Mouse (Mus musculus) adipocyte (in vitro differentiated cells): Measurements from ENCODE around the gene Fscn1.

Experiments used
- DNase-seq: peaks from one replicate; pipeline ENCODE4 v3.0.0-alpha.2; 2016; ENCODE audit warnings: low spot score

Fscn1 gene

GRCm38 (mm10) chr5:142959576-142960556 is at the start of gene Fscn1:
Fscn1 (plus strand) TSS chr5:142960343.
- peak; percentile 89 for DNase-seq

DNA sequence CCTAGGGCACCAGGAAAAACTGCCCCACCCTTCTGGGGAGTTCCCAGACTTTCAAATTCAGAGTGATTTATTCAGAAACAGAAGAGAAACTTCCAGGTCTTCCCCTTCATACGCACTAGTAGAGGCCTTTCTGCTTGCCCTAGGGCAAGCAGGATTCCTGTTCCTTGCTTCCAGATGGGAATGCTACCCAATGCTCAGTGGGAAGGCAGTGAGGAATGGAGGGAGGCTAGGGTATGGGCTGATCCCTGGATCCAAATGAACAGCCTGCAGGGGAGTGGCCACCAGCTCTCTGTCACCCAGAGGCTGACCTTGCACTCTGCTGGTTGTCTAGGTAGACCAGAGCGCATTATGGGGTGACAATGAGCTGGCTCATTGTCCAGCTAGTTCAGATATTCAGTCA is 48.5 kb upstream of the Fscn1 start:
- DNase-seq: no peak

GRCm38 (mm10) chr5:142912320-142912719 is 47.8 kb upstream of the Fscn1 start:
- DNase-seq: no peak

DNA sequence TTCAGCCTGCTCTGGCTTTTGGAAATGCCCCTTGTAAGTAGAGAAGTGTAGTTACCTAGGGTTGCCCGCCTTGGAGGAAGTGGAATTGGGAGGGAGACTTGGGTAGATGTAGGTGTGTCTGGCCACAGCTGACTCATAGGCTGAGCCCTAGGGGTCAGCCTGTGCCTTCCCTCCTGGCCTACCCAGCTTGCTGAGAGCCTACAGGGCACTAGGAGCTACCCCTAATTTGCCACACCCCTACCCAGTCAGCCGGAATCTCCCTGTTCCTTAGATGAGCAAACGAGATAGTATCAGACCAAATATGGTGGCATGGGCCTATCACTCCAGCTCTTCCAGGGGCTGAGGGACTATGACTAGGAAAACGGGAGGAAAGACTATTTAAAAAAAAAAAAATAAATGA is 47.4 kb upstream of the Fscn1 start:
- no peak for DNase-seq

DNA sequence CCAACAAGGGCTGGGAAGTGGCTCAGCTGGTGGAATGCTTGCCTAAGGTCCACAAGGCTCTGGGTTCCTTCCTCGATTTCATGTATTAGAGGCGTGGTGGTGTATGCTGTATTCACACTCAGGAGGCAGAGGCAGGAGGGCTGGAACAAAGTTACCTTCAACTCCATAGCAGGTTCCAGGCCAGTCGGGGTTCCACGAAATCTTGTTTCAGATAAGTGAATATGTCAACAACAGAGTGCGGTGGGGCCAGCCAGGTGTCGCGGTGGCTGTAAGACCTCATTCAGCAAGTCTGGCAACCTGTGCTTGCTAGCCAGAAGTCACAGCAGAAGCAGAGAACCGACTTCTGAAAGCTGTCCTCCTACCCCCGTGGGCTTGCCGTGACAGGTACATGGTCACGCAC is 44.9 kb upstream of the Fscn1 start:
- DNase-seq: no peak

DNA sequence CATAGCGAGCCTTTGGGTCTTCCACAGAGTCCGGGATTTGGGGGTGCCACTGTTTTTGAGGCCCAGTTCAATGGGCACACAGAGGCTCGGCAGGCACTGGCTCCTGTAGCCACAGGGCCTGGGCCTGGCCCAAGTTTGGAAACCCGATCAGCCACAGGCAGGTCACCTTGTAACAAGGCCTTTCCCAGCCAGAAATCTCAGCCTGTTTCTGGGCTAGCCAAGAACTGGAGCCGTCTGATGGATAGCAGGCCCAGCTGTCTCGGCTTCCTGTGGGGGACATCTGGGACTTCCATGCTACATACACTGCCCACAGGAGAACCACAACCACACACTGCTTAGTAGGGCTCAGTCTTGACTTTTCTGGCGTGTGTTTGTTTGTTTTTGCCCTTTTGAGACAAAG is 43.5 kb upstream of the Fscn1 start:
- DNase-seq: no peak

DNA sequence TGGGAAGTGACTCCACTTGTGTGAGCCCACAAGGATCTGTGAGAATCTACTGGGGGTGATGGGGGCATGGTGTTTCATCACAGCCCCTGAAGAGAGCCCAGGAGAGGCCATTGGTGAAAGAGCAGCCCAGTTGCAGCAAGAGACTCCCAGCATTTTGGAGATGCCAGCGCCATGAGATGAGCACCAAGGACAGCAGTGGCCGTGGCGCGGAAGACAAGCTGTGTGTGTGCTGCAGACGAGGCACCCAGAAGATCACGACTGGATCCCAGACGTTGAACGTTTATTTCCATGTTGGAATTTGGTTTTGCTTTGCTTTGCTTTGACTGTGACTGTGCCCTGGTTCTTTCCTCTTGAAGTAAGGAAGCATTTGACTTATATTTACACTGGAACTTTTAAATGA is 42.7 kb upstream of the Fscn1 start:
- DNase-seq: no peak

GRCm38 (mm10) chr5:142920311-142921073 is 39.7 kb upstream of the Fscn1 start:
- peak; percentile 97 for DNase-seq

DNA sequence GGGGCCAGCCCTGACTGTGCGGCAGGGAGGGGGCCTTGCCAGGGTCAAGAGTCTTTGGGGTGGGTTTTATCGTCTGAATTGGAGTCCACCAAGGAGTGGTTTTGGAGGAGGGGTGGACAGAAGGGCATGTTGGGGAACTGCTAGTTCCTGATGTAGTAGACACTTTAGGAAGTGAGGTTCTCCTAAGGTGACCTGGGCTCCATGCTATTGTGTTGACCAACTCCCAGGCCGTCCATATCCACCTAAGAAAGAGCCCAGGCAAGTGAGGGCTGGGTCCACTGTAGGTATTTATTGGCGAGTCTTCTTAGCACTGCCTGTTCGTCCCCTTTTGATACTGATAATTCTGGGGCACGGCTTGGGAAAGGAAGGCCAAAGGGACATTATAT is 39.1 kb upstream of the Fscn1 start:
- no peak for DNase-seq

GRCm38 (mm10) chr5:142922251-142922650 is 37.9 kb upstream of the Fscn1 start:
- no peak for DNase-seq

DNA sequence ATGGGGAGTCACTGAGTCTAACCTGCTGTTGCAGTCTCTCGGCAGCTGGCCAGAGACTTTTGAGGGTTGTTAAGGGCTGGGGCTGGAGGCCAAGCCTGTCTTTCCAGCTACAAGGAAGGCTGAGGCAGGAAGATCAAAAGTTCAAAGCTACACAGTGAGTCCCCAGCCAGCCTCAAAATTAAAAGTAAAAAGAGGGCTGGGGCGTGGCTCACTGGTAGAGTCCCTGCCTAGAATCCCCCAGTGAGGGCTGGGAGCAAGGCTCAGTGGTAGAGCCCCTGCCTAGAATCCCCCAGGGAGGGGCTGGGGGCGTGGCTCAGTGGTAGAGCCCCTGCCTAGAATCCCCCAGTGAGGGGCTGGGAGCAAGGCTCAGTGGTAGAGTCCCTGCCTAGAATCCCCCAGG is 36.4 kb upstream of the Fscn1 start:
- no peak for DNase-seq

DNA sequence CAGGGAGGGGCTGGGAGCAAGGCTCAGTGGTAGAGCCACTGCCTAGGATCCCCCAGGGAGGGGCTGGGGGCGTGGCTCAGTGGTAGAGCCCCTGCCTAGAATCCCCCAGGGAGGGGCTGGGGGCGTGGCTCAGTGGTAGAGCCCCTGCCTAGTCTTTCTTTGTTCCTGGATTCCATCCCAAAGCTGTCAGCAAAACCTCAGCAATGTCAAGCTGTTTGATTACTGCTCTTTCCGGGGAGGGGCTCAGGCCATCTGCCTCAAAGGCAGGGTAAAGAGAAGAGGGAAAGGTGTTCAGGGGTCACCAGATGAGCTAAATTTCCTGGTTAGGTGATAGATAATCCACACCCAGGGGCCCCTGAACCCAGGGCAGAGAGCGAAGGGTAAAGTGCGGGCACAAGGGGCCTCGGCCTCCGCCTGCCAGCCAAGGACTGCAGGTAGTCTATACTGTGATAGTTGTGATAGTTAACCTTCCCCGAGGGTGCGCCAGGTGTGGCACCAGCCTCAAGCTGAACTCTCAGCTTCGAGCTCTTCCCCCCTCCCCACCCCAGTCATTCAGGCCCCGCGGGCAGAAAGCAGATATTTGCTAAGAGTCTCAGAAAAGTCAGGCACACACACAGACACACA is 35.7 kb upstream of the Fscn1 start:
- DNase-seq: no peak

DNA sequence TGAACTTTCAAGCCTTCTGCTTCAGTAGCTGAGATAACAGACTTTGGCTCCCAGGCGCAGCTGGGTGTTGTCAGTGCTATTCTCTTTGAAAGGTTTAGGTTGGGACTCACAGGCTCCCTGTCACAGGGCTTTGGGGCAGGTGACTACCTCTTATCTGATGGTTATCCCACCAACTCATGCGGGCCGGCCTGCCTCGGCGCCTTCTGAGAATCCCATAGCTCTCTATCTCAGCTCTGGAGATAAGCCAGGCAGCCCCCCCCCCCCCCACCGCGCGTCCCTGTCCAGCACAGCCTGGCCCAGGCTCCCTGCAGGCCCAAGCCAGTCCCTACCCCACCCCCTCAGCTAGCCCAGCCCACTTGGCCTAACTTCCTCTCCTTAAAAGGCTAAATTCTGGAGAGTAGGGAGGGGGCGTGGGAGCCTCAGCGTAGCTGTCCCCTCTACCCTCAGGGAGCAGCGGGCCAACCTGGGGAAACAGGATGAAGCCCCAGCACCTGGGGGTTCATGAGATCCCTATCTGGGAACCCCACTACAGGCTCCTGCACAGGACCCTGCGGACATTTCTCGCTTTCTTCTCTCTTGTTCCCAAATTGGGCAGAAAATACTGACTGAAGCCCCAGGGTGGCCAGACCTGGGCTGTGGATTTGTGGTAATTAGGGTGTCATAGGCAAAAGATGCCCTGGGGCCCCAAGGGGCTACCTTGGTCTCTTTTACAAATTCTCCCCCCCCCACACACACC is 33.8 kb upstream of the Fscn1 start:
- DNase-seq: no peak

DNA sequence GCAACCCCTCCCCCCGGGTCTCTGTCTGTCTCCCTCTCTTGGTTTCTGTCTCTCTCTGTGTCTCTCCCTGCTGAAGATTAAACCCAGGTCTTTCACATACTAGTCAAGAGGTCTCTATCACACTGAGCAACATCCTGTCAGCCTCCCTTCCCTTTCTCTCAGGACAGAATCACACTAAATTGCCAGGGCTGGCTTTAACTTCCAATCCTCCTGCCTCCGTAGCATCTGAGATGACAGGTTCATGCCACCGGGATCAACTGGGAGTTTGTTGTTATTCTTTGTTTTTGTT is 33.3 kb upstream of the Fscn1 start:
- DNase-seq: no peak

DNA sequence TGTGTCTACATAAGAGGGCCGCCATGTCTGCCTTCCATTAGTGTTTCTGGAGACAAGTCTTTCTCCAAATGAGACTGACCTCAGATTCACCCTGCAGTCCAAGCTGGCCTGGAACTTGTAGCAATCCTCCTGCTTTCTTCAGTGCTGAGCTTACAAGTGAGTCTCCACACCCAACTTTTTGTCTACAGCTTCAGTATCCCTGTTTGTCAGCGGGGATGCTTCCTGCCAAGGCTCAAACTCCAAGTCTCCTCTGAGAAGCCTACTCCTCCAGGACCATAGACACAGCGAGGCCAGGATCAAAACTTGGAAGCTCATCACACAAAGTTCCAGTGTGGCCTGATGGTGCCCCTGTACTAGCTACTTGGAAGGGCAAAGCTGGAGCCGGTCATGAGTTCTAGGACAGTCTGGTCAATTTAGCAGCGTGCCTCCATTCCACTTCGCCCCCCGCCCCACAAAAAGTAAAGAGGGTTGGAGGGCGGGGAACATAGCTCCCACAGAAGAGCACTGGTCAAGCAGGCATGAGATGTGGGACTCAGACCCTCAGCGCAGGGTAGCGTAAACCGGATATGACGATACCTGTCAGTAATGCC is 32.7 kb upstream of the Fscn1 start:
- no peak for DNase-seq

DNA sequence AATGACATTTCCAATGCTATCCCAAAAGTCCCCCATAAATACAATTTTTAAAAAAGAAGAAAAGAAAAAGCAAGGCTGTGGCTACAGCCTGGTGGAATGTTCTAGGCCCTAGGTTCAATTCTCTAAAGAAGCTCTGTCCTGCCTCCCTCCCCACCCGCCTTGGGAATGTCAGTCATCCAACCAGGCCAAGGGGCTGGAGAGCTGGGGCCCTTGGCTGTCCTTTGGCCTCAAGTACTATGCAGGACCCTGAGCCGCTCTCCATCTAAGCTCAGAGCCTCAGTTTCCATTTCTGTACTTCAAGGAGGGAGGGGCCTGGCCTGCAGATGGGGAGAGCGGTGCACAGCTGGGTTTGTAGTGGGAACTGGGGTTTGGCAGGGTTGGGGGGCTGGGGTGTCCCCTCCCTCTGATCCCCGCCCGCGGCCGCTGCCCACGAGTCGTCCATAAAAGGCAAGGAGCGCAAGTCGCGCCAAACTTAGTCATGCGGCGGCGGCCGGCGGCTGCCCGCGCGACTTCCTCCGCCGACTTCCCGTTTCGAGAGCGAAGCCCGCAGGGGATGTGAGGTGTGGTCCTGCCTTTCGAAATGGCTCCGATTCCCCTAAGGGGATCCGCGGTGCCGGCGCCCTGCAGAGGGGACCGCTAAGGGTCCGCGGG is 31.3 kb upstream of the Fscn1 start:
- peak; percentile 71 for DNase-seq

GRCm38 (mm10) chr5:142929400-142929752 is 30.8 kb upstream of the Fscn1 start:
- peak; percentile 54 for DNase-seq

GRCm38 (mm10) chr5:142931241-142931745 is 28.9 kb upstream of the Fscn1 start:
- DNase-seq: no peak

GRCm38 (mm10) chr5:142932084-142932685 is 28.0 kb upstream of the Fscn1 start:
- DNase-seq: peak; percentile 94

GRCm38 (mm10) chr5:142932731-142933130 is 27.4 kb upstream of the Fscn1 start:
- no peak for DNase-seq
